Mouse (Mus musculus) 3T3-L1 (cell line): ENCODE measurements around the gene Rnd1.
A peak's percentile ranks its signal among the peaks of the same experiment; 100 is the strongest.

Source experiments
- DNase-seq: peaks from one replicate; pipeline ENCODE4 v3.0.0-alpha.2; 2015; ENCODE audit warnings: low read depth, low spot score

Gene Rnd1

DNA sequence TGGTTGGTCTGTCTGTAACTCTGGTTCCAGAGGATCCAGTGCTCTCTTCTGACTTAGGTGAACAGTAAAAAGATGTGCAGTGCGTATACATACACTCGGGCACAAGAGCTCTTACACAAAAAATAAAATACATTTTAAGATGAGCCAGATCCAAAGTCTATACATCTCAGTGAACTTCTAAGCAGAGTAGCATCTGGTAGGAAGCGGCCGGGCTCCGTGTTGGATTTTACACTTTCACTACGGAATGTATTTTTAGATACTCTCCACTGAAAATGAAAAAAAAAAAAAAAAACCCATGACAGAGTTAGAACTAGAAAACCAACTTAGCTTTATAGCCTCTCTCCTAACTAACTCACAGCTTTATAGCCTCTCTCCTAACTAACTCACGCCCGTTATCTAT, 3.4 kb upstream of the Rnd1 start:
- no peak for DNase-seq

DNA sequence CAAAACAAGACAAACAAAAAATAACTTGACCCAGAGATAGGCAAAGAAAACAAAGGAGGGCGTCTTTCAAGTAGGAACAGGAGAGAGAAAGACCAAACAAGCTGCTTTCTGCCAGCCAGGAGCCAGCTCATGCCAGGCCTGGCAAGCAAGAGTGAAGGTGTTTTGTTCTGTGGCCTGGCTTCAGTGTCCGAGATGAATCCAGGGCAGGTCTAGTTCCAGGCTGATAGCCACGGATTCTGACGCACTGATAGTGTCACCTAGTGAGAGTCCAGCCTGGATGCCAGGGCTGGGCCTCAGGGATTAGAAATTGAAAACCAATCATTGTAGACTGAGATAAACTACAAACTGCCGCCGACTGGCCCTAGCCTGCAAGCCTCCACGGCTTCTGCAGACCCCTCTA, 716 bp upstream of the Rnd1 start:
- no peak for DNase-seq

DNA sequence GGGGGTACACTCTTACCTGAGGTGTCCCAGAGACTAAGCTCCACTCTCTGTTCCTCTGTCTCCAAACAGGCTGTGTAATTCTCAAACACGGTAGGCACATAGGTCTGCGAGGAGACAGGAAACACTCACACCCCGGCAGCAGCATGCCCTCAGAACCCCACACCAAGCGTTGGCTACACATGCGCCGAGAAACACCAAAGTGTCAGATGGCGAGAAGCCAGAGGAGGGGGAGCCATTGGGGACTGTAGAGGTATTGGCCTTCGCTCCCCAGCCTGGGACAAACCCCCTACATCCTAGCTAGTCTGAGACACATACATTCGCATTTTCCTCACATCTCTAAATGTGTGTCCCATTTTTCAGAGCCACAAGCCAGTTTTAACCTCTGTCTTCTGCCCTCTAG, 790 bp downstream of the Rnd1 start:
- DNase-seq, result peak; percentile 47

DNA sequence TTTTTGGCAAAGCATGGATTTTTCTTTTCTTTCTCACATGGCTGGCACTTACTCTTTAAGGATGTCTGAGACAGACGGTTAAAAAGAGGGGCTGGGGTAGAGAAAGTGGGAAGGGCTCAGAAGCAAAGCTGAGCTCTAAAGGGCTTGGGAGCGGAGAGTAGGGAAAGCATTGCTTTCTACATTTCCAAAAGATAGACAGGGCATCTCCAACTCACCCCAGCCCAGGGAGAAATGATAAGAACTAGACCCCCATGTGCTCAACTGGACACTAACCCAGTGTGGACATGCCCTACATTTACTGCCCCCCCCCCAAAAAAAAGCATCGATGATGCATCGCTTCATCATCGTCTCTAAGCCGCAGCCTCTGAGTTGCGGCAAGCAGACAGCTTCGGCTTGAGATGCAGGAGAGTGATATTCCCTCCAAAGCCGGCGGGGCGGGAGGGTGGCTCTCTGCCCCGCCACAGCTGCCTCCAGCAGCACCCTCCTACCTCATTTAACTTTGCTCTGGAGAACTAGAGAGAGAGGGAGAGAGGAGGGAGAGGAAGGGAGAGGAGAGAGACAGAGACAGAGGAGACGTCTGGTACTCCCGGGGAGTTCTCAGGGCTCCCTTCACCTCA, 1.5 kb downstream of the Rnd1 start:
- DNase-seq, result peak; percentile 41

DNA sequence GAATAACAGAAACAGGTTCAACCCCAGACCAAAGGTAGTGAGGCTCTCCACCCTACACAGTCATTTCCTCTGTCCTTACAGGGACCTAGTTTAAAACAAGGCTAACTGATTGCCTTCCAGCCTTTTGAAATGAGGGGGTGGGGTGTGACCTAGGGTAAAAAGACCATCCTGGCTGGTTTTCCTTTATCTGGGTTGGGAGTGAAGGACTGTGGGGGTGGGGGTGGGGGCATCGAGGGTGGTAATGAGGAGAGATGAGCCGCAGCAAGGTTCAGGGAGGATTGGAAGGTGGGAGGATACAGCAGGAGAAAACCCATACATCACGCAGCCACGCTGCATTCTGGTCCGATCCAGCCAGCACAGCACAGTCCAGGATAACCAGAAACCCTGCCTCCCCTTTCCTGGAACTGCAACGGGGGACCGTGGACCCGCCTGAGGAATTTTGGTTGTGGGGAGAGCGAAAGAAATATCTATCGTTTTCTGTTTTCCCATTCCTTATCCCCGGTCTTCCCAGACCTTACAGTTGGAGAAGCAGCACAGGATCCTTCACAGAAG, 2.2 kb downstream of the Rnd1 start:
- DNase-seq, result no peak

DNA sequence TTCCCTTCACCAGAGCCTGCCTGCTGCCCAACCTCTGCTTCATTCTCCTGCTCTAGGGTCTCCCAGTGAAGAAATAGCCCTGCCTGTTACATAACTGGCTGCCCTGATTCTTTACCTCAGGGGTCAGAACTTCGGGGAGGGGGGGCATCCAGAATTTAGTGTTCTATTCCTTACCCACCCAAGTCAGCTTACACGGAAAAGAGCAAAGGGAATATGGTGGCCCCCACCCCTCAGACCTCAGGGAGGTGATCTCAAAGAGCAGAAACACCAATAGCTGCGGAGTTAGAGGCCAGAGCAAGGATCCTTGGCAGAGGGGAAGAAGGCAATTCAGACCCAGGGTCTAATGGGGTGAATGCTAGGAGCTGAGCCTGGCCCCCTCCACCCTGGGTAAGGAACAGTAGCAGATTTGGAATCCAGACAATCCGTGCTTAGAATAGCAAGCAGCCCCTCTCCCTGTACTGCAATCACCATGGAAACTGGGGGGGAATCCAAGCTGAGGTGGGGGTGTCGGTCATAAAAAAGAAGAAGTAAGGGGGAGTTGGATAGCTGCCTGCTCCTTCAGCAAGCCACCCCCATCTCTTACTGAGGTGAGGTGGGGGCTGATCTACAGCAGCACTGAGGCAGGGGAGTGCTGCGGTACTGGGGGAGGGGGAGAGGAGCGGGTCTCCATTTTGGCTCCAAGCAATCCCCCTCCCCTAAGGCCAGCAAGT, 2.8 kb downstream of the Rnd1 start:
- DNase-seq, result no peak

DNA sequence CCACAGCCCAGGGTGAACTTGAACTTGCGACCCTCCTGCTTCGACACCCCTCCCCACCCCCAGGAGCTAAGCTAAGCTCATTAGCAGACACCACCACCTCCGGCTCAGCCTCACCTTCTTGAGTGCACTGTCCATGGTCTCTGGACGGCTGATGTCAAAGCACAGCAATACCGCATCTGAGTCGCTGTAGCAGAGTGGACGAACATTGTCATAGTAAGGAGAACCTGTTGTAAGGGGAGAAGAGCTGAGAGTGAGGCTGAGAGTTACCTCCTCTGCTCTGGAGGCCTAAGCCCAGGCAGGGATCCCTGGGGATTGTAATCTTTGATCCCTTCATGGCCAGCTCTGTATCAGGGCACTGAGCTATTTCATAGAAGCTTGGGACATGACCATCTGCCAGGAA, 3.5 kb downstream of the Rnd1 start:
- DNase-seq, result peak; percentile 22

DNA sequence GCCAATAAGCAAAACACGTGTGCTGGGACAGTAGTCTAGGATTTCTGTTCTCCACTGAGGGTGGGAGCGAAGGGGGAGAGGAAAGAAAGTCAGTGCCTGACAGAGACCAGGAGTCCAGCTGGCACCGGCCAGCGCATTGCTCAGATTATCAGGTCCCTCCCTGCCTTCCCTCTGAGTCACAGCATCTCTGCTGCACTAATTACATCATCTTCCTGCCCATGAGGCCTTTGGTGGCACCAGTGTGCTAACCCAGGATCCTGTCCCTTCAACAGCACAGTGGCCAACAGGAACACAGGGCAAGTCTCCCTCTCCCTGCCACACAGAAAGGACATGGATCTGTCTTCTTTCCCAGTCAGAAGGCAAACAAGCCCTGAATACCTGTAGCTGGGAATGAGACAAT, 4.7 kb downstream of the Rnd1 start:
- peak; percentile 90 for DNase-seq

DNA sequence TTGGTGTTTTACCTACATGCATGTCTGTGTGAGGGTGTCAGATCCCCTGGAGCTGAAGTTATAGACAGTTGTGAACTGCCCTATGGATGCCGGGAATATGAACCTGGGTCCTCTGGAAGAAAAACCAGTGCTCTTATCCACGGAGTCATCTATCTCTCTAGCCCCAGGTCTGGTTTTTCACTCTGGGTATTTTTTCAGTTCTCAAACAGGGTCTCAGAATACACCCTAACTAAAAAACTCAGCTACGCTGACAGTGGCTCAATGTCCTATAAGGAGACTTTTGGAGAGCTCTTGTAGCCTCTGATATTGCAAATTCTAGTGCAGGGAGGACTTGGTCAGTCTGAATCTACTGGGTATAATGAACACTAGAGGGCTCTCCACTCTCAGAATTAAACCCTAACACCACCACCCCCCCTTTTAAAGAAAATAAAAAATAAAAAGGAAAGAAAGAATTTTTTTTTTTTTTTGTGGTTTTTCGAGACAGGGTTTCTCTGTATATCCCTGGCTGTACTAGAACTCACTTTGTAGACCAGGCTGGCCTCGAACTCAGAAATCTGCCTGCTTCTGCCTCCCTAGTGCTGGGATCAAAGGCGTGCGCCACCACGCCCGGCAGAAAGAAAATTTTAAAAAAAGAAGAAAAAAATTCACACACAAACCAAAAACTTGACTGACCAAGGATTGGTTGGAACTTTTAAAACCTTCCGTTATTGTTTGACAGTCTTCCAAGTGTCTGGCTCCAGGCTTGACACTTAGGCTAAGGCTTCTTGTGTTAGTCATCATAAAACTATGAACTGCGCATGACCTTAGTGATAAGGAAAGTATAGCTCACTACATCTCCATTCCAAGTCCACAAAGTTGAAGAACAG, 13.0 kb downstream of the Rnd1 start:
- peak; percentile 89 for DNase-seq

DNA sequence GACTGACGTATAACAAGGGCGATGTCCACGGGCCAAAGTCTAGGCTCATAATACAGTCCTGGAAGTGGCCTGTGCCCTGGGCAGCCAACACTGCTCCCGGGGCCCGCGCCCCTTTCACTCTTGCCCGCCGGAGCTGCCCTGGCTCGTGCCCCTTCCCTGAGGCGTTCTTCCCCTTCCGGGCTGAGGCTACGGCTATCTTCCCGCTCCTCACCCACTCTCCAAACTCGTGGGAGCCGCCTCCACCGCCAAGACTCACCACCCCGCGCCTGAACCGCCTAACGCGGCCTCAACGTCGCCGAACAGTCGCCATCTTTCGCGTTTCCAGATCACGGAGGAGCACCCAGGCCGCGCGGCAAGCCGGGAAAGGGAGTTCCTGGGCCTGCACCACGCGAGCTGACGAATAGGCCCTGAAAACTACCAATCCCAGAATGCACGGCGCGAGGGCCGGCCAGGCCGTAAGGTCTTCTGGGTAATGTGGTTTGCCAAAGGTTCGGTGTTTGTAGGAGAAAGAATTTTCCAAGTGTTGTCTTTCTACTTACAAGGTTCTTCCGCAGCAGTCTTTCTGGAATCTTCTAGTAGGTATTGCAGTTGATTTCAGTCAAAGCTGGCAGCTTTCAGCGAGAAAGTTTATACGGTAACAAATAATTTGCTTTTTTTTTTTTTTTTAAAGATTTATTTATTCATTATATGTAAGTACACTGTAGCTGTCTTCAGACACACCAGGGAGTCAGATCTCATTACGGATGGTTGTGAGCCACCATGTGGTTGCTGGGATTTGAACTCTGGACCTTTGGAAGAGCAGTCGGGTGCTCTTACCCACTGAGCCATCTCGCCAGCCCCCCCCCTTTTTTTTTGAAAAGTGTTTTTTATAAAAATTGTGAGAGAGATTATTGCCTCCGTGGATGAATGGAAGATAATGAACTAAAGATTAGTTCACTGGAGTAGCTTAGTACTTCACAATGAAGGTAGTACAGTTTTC, 14.4 kb downstream of the Rnd1 start, which contains the start of gene Ddx23:
TSS of gene Ddx23 (minus strand) at position 328 of the 979 bp plus-strand sequence.
- DNase-seq, result peak; percentile 98

DNA sequence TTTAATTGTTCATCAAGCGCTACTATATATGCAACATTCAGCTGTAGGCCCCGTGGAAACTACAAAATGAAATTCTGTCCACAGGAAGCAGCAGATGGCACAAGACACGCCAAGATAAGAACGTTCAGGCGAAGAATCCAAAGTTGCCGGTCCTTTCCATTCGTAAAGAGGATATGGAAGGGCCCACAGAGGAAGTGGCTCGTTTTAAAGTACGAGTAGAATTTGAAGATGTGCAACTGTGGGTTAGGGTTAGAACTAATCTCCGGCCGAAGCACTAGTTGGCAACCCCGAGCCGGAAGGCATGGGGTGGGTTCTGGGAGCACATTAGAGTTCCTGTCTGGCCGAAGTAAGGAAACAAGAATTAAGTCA, 15.1 kb downstream of the Rnd1 start:
- DNase-seq, result no peak

DNA sequence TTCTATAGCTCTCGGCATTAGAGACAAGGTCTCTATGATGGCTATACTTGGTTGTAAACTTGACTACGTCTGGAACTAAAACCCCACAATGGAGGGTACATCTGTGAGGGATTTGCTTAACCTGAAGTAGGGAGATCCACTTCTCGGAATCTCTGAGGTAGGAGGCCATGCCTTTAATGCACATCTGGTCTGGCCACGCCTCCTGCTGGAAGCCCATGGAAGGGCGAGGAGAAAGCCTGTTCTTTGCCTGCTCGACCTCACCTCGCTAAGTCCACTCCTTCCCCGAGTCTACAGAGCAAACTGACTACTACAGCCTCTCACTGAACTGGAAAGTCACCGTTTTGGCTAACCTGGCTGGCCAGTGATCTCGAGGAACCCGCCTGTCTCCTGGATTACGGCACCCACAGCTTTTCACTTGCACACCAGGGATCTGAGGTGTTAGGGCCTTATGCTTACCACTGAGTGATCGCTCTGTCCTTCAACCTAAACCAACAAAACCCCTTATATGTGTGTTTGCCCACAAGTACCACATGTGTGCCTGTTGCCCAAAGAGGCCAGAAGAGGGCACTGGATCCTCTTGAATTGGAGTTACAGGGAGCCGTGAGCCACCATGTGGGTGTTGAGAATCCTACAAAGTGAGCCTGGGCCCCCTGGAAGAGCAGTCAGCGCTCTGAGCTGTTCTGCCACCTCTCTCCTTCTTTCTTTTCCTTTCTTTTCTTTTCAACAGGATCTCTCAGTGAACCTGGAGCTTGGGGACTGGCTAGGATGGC, 20.1 kb downstream of the Rnd1 start:
- DNase-seq, result peak; percentile 53

DNA sequence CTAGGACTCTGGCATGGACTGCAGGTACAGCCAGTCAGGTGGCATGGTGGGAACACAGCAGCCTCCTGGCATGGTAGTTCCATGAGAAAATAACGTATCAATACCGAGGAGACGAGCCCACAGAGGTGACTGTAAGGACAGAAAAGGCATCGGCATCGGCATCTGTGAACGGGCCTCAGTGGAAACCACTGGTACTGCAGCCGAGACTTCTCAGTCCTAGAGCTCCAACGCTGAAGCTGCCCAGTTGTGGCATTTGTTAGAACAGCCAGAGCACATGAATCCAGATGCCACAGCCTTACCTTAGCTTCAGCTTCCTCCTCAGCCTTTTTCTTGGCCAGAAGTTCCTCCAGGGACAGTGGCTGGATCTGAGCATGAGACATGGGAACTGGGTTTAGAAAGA, 25.1 kb downstream of the Rnd1 start:
- no peak for DNase-seq

DNA sequence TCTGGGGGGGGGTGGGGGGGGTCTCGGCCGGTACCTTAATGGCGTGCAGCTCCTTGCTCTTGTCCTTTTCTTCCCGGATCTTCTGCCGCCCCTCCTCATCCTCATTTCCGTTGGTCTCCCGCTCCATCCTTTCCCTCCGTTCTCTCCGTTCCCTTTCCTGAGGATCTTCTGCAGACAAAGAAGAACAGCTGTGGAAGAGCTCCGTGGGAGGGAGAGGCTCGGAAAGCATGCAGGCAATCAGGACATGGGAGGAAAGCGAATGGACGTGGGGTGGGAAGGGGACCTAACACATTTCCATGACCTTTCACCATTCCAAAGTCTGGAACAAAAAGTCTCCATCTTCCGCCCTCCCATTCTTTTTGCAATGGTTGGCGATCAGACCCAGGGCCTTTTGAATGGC, 25.8 kb downstream of the Rnd1 start:
- no peak for DNase-seq

DNA sequence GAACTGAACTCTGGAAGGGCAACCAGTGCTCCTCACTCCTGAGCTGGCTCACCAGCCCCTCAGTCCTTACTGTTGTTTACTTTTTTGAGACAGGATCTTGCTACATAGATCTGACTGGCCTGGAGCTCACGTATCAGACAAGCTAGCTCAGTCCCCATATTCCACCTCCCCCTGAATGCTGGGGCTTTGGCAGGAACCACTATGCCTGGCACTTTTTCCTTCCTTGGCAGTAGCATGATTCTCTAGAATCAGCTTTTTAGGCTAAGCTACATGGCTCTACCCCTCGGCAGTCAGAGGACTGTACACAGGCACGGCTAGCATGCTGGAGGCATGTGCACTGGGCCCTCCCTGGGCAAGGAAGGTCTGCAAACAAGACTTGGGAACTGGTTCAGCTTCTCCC, 29.2 kb downstream of the Rnd1 start:
- DNase-seq, result no peak

DNA sequence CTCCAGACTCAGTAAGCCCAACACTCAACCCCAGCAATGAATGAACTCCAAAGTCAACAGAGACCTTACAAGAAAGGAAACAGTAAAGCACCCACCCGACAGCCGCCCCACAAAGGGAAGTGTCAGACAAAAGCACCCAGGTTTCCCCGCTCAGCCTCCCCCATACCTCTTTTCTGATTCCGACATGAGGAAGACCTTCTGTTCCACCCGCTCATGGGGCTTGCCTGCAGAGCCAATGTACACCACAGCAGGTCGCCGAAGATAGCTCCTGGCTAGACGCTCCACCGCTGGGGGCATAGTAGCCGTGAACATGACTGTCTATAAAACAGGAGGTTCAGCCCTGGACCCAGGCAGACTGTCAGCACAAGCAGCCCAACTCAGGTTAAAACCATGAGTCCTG, 30.0 kb downstream of the Rnd1 start:
- no peak for DNase-seq

DNA sequence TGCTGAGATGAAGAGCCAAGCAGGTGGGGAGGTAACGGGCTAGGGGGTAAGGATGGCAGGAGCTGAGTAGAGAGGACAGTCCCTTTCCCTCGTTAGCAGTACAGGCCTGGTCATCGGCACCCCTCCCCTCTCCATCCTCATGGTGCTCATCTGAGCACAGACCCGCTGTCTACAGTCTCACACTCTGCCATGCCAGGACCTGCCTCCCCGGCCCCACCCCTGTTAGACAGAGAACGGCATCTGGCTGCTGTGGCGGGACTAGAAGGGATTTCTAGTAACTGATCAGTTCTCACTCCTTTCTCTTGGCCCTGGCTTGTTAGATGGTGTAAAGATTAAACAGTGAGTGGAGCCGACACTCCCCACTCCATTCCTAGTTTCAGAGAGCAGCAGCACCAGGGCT, 30.5 kb downstream of the Rnd1 start:
- DNase-seq, result no peak

DNA sequence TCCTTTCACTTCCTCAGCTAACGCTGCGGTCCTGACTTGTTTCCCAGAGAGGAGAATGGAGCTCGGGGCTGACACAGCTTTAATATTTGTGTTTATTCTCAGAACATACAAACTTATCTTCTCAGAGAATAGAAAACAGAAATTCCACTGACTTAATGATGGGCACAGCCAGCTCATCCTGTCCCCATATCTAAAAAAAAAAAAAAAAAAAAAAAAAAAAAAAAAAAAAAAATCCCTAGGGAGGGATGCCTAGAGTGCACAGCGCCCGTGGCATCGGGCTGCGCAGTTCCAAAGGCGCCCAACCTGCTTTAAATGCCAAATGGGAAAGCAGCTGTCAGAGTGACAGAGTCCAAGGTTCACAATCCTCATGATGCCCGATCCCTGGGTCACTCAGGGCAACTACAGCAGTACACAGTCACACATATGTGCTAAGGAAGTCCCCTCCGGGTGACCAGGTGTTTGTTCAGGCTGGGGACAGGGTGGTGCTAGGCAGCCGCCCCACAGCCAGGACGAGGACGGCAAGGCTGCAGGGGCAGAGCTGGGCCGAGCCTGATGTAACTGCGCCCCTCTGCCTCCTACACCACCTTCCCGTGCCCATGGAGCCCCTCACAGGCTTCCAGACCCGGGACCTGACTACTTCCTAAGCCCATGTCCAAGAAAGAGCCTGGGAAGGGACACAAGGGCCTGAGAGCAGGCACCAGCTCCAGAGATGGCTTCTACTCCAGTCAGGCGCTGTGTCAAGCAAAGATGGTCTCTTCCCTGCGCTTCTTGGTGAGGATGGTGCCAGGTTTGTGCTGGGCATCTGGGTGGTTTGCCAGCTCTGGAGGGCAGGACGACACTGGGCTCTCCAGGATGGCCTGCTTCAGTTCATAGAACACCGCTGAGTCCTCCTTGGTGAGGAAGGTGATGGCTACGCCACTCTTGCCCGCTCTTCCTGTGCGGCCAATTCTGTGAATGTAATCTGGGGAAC, 31.9 kb downstream of the Rnd1 start:
- DNase-seq, result no peak

DNA sequence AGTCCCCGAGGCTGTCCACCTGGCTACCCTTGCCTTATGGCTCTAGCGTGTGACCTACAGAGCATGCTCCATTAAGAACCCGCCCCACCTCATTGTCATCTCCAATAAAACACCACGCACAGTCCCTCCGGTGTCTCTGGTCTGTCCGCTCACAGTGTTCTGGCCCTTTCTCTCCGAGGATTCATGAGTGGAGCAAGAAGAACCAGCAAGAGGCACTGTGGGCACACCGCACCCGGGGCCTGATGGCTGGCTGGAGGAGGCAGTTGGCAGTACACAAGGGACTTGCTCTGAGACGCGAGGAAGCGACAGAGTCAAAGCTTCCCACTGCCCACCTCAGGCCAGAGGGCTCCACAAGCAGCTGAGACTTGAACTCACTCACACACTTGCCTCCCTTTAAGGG, 32.9 kb downstream of the Rnd1 start:
- DNase-seq, result no peak
